Mouse (Mus musculus) kidney, adult 2 months (tissue): ENCODE measurements at regions not wholly inside any gene's neighbourhood (a gene's known extent, or its start where the extent isn't known, plus 50 kb on each side); places are given as distances from the start of the nearest gene placed in this dataset.

ENCODE experiments used
- DNase-seq: peaks from one replicate; pipeline ENCODE4 v3.0.0; 2021
- H3K27ac ChIP-seq: fragments of 200-500 bp; 2 replicates; pipeline ENCODE4 v1.5.1; 2012; ENCODE audit warnings: low read depth, low read length, control low read depth, inconsistent platforms; ENCODE audit not compliant: insufficient read depth
- H3K27me3 ChIP-seq: fragments of 200-500 bp; replicated peaks from 2 replicates; pipeline ENCODE4 v1.6.1; 2012; ENCODE audit warnings: mild to moderate bottlenecking, moderate library complexity, low read length, inconsistent platforms; ENCODE audit not compliant: control insufficient read depth, insufficient read depth
- H3K36me3 ChIP-seq: fragments of 200-500 bp; 2 replicates; pipeline ENCODE4 v1.6.1; 2012; ENCODE audit warnings: mild to moderate bottlenecking, moderate library complexity, low read length, inconsistent platforms; ENCODE audit not compliant: control insufficient read depth, insufficient read depth
- H3K4me1 ChIP-seq: fragments of 200-500 bp; 2 replicates; pipeline ENCODE4 v1.6.1; 2011; ENCODE audit warnings: low read length; ENCODE audit not compliant: control insufficient read depth, insufficient read depth
- H3K4me3 ChIP-seq: fragments of 200-500 bp; 2 replicates; pipeline ENCODE4 v1.5.1; 2011; ENCODE audit warnings: mild to moderate bottlenecking, low read depth, low read length, control low read depth; ENCODE audit not compliant: insufficient read depth
- CTCF ChIP-seq: fragments of 200-500 bp; conservative IDR thresholded peaks from 2 replicates; pipeline ENCODE4 v1.5.1; 2011; ENCODE audit warnings: low read depth, mild to moderate bottlenecking, control low read depth, low read length, moderate library complexity, mixed read lengths; ENCODE audit not compliant: insufficient read depth, insufficient read length
- POLR2A ChIP-seq: fragments of 200-500 bp; IDR thresholded peaks from one replicate; pipeline ENCODE4 v1.6.1; 2011; ENCODE audit warnings: low read depth, low read length, control low read depth
- WGBS: fragments of 180-500 bp; shearing (Covaris S2); methylation state at CpG from one replicate; pipeline ENCODE4 v1.1.7; 2018; 5-methylcytosine and 5-hydroxymethylcytosine counted together

- TF ChIP-seq POLR2A (no peak), CTCF (no peak)
- H3K27ac ChIP-seq, result no peak overlapping the region; the same call in 1 of the 2 replicates
- 41% methylated on average over 1 of the region's 1 CpGs for WGBS
- H3K36me3 ChIP-seq, result no peaks in the 10 kb centered on the region
- no peak overlapping the region for H3K4me3 ChIP-seq
- DNase-seq, result peak; percentile 49
- H3K4me1 ChIP-seq, result peaks cover 9% of the 10 kb centered on the region; the same call in 1 of the 2 replicates
- no peaks in the 10 kb centered on the region for H3K27me3 ChIP-seq
These were observed 471.2 kb downstream of the Ebf1 start for GRCm38 (mm10) chr11:45088286-45088685.

- Histone ChIP-seq H3K27ac (no peak overlapping the region), H3K27me3 (no peaks in the 10 kb centered on the region), H3K36me3 (no peaks in the 10 kb centered on the region), H3K4me3 (no peak overlapping the region), H3K4me1 (peaks cover 9% of the 10 kb centered on the region; the same call in 1 of the 2 replicates)
- no peak for DNase-seq
- 65% methylated on average over 3 of the region's 3 CpGs for WGBS
- no peak for TF ChIP-seq POLR2A
- no peak for TF ChIP-seq CTCF
These were observed 472.4 kb downstream of the Ebf1 start for GRCm38 (mm10) chr11:45089561-45089960.

GRCm38 (mm10) chr11:45103498-45104336 is 486.6 kb downstream of the Ebf1 start:
- Histone ChIP-seq H3K4me1 (peaks cover 5% of the 10 kb centered on the region; the same call in 1 of the 2 replicates), H3K27me3 (no peaks in the 10 kb centered on the region), H3K27ac (no peak overlapping the region), H3K36me3 (no peaks in the 10 kb centered on the region), H3K4me3 (no peak overlapping the region)
- DNase-seq, result peak; percentile 14
- TF ChIP-seq POLR2A (no peak), CTCF (no peak)
- WGBS, result 24% methylated on average over 12 of the region's 12 CpGs

GRCm38 (mm10) chr11:45116702-45117101 is 499.6 kb downstream of the Ebf1 start:
- 93% methylated on average over 1 of the region's 1 CpGs for WGBS
- no peak for DNase-seq
- Histone ChIP-seq H3K4me3 (no peak overlapping the region), H3K27ac (no peak overlapping the region), H3K4me1 (no peaks in the 10 kb centered on the region), H3K27me3 (no peaks in the 10 kb centered on the region), H3K36me3 (no peaks in the 10 kb centered on the region)
- TF ChIP-seq CTCF (no peak), POLR2A (no peak)

GRCm38 (mm10) chr11:45123276-45123675 is 506.2 kb downstream of the Ebf1 start:
- no peak for DNase-seq
- Histone ChIP-seq H3K4me3 (no peak overlapping the region), H3K27ac (no peak overlapping the region), H3K4me1 (no peaks in the 10 kb centered on the region), H3K36me3 (no peaks in the 10 kb centered on the region), H3K27me3 (no peaks in the 10 kb centered on the region)
- TF ChIP-seq POLR2A, result no peak
- TF ChIP-seq CTCF, result no peak
- WGBS, result 50% methylated on average over 2 of the region's 2 CpGs

- no peak for DNase-seq
- H3K4me1 ChIP-seq, result no peaks in the 10 kb centered on the region
- H3K27ac ChIP-seq, result no peak overlapping the region
- WGBS, result 84% methylated on average over 2 of the region's 2 CpGs
- TF ChIP-seq POLR2A (no peak), CTCF (no peak)
- H3K4me3 ChIP-seq, result no peak overlapping the region
- no peaks in the 10 kb centered on the region for H3K36me3 ChIP-seq
- H3K27me3 ChIP-seq, result no peaks in the 10 kb centered on the region
These were observed 519.7 kb downstream of the Ebf1 start for GRCm38 (mm10) chr11:45136781-45137180.

- Histone ChIP-seq H3K27ac (no peak overlapping the region), H3K27me3 (no peaks in the 10 kb centered on the region), H3K4me1 (no peaks in the 10 kb centered on the region), H3K4me3 (no peak overlapping the region), H3K36me3 (no peaks in the 10 kb centered on the region)
- TF ChIP-seq POLR2A (no peak), CTCF (no peak)
- 63% methylated on average over 4 of the region's 4 CpGs for WGBS
- no peak for DNase-seq
These were observed 521.3 kb downstream of the Ebf1 start for GRCm38 (mm10) chr11:45138351-45138975.
